Mouse (Mus musculus): Measurements from ENCODE around the gene Fam13a.

Fam13a gene

DNA sequence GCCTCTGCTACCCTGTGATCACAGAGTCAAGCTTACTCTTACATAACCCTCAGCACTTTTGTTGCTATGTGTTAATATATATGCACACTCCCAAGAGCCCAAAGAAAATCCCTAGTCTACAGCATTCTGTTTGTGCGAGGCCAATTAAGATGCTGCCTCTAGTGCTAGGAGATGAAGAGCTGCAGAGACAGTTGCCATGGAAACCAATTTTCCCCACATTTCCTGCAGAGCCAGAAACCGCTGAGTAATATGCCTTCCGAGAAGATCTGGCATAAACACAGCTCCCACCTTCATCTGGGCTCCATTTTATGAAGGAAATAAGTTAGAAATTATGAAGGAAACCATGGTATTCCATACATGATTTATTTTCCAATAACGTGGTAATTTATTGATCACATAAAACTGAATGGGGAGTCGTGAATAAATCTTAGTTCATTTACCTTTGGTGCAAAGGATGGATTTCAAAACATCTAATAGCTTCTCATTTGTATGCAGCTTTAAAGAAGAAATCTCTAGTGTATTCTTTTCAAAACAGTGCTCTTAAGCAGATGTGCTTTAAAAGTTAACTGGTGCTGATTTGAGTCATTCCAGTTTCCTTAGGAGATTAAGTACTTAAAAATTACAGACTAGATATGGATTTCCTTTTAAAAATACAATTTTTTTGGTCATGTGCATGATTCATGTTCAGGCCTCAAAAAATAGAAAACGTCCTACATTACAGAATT is 91.0 kb downstream of the Fam13a start:
- peak; percentile 76 for DNase-seq (ENCODE audit: low spot score)

DNA sequence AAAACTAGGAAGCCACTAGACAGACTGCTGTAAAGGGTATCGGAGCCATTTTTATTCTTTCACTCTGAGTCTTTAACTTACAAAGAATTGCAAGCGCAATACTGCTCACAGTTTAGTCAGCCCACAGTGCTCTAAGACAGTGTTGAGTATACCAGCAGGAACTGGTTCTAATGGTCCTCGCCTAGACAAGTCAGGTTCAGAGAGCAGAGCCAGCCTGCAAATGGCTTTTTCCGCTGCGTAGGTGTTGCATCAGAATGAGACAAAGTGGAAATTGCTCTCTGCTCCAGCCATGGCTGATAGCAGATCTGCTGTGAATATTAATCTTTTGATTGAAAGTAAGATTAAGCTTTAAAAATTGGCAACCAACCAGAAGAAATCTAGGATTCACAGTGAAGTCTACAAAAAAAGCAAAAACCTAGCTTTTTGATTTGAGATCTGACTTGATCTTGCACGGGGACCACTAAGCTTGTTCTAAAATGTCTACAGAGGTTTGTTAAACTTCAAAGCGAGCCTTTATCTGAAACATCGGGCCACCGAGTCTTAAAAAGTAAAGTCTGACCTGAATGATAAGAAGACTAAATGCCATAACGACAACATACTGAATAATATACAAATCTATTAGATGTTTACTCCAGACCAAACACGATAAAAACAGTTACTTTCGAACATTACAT is 91.7 kb downstream of the Fam13a start:
- DNase-seq (ENCODE audit: low spot score), result no peak

DNA sequence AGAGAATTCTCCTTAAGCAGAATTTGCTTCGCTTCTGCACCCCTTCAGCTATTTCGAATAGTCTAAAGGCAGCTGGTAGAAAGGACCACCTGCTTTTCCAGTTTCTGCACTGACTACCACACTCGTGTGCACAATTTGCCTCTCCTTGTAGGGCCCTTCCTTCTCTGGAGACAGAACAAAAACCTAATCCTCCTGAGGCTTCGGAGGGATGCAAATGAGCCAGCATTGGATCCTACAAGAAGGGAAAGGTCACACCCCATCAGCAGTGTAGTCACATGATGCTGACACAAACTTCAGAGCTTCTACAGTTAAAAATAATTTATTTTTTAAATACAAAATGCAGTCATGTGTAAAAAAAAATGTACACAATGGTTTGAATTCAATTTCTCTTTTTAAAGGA is 93.2 kb downstream of the Fam13a start:
- DNase-seq (ENCODE audit: low spot score), result no peak

DNA sequence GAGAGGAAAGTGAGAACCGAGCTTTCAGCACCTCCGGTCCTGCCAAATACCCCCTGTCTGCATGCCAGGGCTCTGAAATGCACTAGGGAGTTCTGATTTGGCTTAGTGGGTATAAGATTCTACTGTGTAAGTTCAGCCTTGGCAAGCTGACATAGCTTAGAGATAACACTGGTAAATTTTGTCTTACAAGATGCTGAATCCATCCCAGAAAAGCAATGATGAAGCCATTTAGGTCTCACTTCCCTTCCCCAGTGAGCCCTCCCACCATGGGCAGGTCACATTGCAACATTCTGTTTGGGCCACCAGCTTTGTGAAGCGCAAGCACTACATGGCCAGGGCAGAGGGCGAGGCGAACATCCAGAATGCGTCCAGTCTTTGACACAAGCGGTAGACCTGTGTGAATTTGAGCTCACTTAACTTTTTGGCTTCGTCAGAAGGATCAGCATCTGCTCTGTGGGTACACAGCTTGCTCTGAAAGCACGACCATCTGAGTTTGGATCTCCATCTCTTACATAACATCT is 94.4 kb downstream of the Fam13a start:
- no peak for DNase-seq (ENCODE audit: low spot score)

DNA sequence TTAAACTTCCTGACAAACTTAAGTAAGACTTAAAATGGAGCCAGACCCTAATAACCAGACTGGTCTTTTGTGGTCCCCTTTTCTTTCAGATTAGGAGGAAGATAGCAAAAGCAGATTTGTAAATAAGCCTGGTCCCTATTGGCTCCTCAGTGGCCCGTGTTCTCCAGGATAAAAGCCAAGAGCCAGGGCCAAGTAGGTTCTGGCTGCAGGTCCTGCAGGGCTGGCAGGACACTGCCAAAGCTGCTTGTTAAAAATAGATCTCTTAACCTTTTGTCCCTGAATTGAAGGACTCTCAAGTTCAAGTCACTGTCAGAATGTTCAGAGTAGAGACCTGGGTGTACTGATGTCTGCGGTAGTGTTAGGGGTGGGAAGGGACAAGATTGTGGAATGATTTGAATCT is 96.5 kb downstream of the Fam13a start:
- DNase-seq (ENCODE audit: low spot score), result no peak

DNA sequence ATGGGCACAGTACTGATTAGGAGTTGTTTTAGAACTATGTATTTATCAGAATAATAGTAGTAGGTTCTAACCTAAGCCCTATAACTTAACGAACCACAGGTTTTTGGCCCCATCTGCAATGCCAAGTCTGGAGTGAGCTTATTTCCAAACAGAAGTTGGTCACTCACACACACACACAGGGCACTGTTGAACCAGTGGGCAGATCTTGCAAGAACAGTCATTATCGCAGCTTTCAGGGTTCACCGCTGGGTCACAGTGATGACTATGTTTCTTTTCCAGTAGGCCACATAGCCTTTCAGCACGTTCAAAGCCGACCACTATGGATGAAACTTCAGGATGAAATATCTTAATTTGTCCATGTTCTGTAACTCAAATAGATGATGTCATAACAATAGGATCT is 101.8 kb downstream of the Fam13a start:
- DNase-seq (ENCODE audit: low spot score), result no peak

DNA sequence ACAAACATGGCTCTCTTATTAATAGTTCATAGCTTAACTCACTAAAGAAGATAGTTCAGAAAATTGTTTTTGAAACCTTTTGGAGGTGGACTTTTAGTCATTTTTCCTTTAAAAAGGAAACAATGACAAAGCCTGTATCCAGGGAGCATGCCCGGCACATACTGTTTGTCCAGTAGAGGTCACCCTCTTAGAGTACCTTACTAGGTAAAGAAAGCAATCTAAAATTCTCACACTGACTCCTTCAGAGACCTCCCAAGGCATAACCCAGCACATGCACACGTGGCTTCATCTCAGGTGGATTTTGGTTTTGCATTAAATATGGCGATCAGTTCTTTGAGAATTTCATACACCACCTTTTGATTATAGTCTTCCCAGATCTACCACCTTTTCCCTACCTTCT is 102.7 kb downstream of the Fam13a start:
- no peak for DNase-seq (ENCODE audit: low spot score)

DNA sequence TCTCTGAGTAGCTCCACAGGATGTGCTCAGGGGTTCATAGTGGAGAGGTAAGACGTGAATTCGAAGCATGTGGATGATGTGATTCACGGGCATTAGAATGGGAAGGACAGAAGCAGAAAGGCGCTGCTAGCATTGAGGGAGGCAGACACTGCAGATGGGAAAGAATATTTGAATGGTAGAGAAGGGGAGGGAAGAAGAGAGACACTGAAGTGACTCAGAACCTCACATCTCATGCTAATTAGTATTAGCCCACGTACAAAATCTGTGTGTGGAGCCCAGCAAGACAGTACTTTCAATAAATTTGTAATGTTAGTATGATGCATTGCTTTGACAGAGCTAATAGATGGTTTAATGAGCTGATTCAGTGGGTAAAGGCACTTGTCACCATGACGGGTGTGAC is 103.6 kb downstream of the Fam13a start:
- DNase-seq (ENCODE audit: low spot score), result no peak

DNA sequence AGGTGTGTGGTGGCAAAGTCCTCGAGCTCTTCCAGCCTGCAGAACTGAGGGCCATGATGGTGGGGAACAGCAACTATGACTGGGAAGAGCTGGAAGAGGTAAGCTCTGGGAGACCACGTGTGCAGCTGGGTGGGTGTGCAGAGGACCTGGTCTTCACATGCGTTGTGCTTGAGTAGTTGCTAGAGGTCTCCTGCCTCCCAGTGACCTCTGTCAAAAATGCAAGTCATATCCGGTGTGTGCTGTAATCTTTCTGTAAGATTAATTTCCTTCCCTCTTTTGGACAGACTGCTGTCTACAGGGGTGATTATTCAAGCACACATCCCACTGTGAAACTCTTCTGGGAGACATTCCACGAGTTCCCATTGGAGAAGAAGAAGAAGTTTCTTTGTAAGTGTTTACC is 107.9 kb downstream of the Fam13a start:
- no peak for DNase-seq (ENCODE audit: low spot score)

DNA sequence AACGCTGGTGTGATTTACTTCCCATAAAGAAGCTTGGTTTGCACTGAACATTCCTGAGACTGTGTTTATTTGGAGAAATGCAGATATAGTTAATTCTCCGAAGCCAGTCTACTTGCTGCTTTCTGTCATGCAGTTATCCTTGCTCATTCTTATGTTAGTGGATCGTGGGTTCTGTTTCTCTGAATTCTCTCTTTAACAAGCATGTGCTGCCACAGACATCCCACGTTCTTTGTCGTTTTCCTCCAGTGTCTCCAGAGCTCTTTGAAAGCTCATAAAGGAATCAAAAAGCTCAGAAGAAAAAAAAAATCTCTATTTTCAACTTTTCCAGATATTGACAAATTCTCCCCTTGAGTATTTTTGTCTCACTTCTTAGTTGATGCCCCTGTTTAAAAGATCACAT is 110.4 kb downstream of the Fam13a start:
- DNase-seq (ENCODE audit: low spot score), result no peak

DNA sequence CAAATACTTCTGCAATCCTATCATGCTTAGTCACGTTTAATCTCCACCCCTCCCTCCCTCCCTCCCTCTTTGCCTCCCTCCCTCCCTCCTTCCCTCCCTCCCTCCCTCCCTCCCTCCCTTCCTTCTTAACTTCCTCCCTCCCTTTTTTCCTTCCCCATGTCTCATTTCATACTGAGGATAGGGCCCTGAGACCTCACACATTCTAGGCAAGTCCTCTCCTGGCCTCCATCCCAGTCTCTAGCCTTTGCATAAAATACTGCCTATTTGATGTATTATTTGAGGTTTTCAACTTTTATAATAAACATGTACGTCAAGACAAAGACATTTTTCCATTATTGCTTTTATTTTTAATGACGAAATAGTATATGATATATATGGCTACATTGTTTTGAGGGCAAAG is 110.8 kb downstream of the Fam13a start:
- no peak for DNase-seq (ENCODE audit: low spot score)

DNA sequence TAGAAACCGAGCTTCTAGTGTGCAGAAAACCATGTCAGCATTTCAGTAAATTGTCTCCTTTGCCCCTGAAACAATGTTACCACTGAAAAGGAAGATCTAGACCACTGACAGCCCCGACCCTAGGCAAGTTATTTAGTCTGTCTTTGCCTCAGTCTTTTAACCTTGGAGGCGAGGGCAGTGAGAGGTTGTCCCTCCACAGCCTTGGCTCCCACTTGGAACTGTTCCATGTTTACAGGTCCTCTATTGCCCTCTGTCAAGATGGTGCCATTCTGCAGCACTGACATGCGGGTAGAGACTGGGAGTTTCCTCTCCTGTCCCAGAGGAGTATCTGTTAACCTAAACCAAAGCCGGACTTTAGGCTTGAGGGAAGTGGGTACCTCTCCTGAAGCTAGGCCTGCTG is 111.5 kb downstream of the Fam13a start:
- DNase-seq (ENCODE audit: low spot score), result no peak

DNA sequence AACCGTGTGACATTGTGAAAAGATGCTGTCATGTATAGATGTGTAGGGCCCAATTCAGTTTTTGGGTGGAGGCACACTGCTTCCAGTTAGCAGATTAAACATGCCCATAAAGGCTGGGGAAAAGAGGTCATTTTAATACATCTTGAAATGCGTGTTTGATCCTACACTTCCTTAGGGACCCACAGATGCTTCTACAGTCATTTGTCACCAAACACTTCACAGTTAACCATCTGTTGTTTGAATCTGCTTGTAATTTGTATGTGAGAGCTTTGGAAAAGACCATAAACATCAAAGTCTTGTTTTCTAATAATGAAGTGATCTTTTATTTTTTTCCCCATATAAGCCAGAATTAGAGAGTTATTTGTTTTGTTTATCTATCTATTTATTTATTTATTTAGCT is 116.6 kb downstream of the Fam13a start:
- DNase-seq (ENCODE audit: low spot score), result no peak

DNA sequence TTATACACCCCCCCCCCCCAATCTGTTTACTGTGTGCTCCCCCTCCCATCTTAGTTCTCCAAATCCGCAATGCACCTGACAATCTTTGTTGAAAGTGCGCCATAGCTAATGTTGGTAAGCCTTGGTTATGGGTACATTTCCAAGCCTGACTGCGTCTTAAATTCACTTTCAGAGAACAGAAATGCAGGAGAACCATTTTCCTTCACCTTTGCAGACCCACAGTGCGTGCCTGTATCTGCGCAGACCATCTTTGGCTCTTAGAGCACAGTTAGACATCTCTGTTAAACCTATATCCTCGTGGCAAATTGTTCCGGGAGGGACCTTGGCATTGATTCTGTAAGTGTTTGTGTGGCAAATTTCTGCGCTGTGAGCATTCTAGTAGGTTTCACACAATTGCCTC is 117.0 kb downstream of the Fam13a start:
- no peak for DNase-seq (ENCODE audit: low spot score)

DNA sequence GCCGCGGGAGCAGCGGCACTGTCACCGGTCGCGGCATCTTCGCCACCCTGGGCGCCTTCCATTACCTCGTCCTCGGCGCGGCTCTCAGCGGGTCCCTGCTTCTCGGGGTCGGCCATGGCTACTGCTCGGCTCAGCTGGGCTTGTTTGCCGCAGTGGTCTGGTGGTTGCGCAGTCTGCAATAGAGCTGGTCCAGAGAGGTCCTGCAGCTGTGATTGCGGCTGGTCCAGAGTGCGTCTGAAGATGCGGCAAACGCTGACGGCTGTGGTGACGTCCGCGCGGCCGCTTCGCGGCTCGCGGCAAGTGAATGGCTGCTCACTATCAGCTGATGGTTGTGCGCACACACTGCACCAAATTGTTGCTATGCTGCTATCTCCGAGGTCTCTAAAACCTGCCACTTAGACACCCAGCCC is 117.5 kb downstream of the Fam13a start, which contains the start of gene Nap1l5:
Gene Nap1l5 (minus strand): TSS at position 225 of the 410 bp plus-strand sequence.
- no peak for DNase-seq (ENCODE audit: low spot score)

DNA sequence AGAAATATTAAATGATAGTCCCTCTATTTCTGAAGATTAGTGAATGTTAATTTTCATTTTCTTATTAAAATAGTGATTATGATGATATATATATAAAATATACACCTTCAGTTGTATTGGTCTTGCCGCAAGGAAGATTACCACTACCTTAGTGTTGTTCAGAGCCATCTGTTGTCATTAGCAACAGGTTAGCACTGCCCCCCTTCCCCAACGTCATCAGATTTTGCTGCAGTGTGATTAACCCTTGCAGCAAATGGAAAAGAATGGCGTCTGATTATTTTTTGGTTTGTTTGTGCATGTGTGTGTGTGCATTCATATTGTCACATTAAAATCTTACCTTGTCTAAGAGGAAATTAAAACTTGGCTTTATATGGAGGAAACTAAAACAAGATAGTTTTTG is 119.8 kb downstream of the Fam13a start:
- DNase-seq (ENCODE audit: low spot score), result no peak

DNA sequence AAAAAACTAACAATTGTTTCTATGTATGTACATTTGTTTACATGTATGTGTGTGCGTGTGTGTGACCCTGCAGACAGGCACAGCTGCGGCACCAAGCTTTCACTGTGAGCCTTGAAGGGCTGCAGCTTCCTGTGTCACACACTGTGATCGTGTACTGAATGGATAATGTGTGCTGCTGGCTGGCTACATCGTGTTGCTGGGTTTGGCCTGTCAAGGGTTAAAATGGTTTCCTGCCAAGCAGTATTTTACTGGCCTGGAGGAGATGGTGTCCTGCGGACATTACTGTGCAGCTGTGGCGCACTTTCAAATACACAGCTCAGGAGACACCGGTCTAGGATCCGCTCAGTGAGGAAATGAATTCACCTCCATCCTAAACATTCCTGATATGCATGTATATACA is 121.2 kb downstream of the Fam13a start:
- DNase-seq (ENCODE audit: low spot score), result no peak

DNA sequence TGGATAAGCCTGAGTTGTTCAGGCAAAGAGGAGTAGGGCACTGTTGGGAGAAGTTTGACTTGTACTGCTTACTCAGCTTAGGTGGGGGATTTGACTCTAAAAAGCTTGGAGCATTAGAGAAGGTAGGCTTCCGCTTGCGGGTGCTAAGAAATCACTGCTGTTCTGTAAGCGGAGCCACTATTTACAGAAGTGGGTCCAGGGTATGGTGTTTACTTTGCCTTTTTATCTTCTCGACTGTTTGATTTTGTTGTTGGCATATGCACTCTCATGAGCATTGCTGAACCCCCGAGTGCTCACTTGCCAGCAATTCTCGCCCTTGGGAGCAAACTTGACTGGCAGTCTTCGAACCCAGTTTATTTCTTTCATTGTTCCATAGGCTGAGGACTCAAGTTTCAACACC is 123.8 kb downstream of the Fam13a start:
- DNase-seq (ENCODE audit: low spot score), result no peak

DNA sequence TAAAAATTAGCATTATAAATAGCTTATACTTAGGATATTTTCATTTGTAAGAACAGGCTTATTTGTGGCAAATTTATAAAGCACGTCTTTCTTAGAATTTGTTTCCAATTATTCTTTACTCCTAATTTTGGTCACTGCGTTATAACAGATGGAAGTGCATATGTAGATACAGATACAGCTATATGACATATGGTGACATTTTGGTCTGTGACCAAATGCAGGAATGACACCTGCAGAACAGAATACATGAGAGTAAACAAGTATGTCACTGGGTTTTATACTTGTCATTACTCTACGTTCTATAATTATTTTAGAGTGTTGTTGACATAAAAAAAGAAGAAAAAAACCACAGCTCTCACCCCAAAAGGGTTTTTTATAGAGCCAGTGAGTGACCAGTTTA is 125.3 kb downstream of the Fam13a start:
- DNase-seq (ENCODE audit: low spot score), result no peak

DNA sequence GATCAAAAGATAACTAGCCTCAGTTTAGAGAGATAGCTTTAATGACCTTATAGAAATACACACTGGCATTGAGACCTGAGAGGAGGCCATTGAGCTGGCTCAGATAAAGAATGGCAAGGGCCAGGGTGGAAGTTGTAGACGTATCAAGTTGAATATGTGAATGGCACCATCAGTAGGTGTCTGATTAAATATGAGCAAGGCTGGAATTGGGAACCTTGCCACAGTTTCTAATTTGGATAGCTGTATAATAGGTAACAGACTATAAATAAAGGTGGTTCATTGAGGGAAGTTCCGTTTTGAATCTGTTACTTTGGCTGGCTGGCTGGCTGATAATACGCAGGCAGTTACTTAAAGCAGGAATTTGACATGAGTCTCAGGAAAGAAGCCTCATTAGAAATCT is 127.7 kb downstream of the Fam13a start:
- no peak for DNase-seq (ENCODE audit: low spot score)

DNA sequence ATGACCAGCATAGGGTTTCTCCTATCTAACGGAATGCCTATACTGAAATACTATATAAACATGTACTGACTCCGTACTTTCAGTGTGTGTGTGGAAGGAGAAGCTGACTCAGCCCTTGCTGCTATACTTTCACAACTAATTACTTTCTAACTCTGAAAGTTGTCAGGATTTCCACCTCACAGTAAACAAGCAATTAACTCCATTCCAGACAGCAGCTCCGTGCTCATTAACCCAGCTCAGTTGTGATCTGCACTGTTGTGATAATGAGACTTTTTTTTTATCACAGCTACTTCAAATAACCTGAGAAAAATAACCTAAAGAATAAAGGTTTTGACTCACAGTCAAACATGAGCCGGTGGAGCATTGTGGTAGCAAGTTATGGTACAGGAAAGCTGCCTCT is 129.4 kb downstream of the Fam13a start:
- no peak for DNase-seq (ENCODE audit: low spot score)

DNA sequence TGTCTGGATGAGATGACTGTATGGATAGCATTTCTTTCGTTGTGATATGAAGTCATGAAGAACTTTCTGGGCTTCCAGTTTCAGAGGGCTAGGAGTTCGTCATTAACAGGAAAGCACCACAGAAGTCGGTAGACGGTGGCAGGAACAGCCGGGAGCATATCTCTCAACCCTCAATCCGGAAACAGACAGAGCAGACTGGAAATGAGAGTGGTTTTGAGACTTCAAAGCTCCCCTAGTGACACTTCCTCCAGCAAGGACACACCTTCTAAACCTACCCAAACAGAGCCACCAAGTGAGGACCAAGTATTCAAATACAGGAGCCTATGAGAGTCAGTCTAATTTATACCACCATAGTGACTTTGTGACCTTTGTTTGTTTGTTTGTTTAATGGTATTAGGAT is 131.0 kb downstream of the Fam13a start:
- DNase-seq (ENCODE audit: low spot score), result no peak

DNA sequence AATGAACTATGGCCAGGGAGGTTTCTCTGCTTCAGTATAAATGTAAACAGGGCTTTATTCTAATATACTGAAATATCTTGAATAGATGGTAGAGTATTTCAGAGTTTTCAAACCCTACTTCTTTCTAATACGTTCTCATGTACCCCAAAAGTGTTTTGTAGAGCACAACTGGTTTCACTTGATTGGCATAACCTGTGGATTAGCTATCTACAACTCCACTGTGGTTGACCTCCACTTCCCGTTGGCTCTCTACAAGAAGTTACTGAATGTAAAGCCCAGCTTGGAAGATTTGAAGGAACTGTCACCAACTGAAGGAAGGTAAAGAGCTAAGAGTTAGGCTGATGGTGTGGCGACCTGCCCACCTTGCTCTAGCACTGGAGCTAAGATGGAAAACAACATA is 134.4 kb downstream of the Fam13a start:
- DNase-seq (ENCODE audit: low spot score), result no peak

DNA sequence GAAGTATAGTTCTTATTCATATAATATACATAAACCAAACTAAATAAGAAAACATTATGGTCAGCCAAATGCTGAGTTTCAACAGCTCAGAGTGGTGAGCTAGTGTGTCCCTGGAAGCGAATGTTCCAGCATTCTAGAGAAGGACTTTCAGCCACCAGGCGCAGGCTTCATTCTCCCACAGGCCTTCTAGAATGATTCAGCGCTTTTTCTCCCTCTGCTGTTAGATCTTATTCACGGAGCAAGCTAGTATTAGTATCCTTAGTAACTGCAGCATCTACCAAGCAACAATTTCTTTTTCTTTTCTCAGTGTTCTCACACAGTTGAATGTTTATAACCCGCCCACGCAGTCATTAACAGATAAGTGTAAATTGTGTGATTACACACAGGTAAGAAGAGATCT is 142.1 kb downstream of the Fam13a start:
- no peak for DNase-seq (ENCODE audit: low spot score)
